Mouse (Mus musculus) adrenal gland, adult 8-10 months (tissue): ENCODE measurements around the gene Polh. TPM values are rescaled to one million over a fixed set of nuclear protein-coding genes. Genes with fewer than 3 reads are reported as not detected.

Experiments used
- DNase-seq: peaks from one replicate; pipeline ENCODE4 v3.0.0; 2022
- total RNA-seq, 4 experiments: library from RNA; stranded (reverse); gene quantifications; 2 replicates each; pipeline ENCODE4 v1.2.4; 2022

Polh gene
- total RNA-seq = 10 to 100 TPM; 37.5 to 44.0 (median 40.7) TPM

DNA sequence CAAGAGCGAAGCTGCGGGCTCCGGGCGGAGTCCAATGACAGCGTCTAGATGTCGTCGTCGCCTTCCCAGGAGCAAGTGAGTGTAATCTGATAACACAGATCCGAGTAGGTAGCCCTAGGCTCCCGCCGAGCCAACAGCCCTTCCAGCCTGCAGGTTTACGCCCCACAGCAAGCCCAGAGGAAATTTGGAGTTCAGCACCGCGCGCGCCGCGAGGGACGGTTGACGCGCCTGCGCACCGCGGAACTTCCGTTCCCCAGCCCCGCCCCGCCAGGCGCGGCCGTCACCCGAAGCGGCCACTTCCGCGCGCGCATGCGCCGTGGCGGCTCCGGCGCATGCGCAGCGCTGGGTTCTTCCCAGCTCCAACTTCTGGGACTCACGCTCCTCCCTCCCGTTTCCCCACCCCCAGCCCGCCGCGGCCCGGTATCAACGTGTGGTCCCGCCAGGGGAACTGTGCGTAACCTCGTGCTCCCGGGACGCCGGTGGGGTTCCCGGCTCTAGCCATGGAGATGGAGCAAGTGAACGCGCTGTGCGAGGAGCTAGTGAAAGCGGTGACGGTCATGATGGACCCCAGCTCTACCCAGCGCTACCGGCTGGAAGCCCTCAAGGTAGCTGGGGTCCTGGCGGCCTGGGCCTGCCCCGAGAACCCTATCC, at the start of gene Polh, which contains the start of gene Xpo5:
Polh (minus strand) TSS at position 225 of the 651 bp plus-strand sequence.
Xpo5 (plus strand) TSS at position 362 of the 651 bp plus-strand sequence.
- peak; percentile 90 for DNase-seq

DNA sequence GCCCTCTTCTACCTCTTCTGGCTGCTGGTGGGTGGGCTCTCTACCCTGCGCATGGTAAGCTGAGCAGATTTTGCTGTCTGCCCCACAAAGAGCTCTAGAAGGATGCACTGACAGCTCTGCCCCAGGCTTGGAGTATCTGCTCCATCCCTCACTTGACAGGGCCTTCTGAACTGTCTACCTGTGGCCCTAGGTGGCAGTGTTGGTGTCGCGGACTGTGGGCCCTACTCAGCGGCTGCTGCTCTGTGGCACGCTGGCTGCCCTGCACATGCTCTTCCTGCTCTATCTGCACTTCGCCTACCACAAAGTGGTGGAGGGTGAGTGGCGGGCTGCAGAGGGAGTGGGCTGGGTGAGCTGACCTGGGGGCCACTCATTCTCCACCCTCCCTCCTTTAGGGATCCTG, 48.7 kb upstream of the Polh start:
- DNase-seq = no peak

DNA sequence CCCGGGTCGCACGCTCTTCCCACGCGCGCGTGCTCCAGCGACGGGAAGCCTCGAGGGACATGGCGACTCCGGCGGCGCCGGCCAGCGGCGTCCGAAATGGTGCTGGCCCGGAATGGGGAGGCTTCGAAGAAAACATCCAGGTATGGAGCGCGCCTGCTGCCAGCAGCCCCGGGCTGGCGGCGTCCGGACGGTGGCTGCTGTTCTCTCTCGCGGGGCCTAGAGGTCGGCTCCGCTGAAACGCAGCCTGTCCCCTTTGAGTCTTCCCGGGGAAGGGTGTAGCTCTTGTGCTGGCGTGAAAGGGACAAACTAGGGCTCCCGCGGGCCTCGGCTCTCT, 45.7 kb upstream of the Polh start:
- DNase-seq = no peak

DNA sequence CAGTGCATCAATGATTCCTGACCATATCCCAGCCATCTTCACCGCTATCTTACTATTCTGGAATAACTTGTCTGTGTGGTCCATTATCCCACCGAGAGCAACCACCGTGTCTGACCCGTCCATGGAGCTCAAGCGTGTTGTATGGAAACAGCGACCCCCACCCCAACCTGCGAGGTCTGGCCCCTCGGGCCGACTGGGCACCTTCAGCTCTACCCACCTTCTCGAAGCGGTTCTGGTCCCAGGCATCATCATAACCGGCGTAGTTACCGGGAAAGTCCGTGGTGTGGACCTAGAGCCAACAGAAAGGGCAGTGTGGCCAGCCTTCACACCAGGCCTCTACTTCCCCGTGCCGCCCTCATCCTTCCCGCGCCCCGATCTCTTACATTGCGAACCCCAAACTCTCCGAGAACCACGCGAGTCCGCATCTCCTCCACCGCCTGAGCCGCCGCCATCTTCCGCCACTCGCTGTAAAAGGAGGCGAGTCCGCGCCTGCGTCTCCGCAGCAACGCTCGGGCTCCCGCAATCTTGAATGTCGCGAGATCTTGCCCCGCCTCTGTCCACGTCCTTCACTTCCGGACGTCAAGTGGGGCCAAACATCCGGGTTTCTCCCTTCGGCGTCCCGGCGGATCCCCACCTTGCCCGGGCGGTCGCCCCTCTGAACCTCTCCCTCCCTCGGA, 45.2 kb upstream of the Polh start, which contains the start of the genes Polr1c and Yipf3:
Polr1c (minus strand) TSS at position 543 of the 677 bp plus-strand sequence.
Yipf3 (plus strand) TSS at position 569 of the 677 bp plus-strand sequence.
- DNase-seq = peak; percentile 96

DNA sequence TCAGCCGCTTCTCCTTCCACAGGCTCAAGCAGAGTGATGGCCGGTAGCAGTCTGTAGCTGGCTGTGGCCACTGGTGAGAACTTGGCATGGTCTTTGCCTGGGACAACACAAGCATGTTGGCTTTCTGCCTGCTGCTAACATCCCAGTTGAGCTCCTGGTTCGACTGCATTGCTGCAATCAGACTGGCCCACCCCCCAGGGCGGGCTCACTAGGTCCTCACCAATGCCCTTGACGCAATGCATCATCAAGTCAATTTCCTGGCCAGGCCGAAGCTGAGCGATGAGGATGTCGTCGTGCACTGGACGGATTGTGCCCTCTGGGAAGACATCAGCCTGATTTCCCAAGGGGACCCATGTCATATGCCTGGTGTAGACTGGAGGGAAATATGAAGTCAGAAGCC, 42.1 kb upstream of the Polh start:
- peak; percentile 85 for DNase-seq

DNA sequence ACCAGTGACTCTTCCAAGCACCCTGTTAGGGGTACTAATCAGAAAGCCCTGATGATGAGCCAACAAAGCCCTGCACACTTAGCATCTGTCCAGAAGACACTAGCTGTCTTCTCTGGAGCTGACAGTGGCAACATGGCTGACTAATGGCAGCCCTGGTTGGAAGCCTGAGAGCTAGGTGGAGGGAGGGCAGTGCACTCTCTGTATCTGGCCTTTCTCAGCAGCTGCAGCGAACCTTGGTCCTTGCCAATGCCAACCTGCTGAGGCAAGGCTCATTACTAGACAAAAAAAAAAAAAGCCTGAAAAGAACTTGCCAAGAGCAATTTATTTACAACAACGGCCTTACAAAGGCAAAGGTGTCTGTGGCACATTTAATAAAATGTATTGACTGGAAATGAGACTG, 41.2 kb upstream of the Polh start:
- DNase-seq = no peak

DNA sequence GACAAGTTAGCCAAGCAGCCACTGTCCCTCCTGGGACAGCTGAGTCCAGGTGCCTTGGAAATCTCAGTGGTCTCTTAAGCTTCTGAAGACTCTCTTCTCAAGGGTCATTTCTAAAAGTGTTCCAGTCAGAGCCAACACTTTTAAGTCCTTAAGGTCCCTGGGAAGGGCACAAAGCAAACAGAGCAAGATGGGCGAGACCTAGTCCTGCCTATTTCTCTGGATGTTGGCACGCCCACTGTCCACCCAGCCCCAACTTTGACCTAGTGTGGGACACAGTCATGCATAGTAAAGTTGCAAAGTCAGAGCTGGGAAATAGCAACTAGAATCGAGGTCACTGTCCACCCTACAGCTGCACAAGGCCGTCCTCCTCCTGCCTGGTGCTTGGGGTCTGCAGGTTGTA, 40.5 kb upstream of the Polh start:
- DNase-seq = no peak

DNA sequence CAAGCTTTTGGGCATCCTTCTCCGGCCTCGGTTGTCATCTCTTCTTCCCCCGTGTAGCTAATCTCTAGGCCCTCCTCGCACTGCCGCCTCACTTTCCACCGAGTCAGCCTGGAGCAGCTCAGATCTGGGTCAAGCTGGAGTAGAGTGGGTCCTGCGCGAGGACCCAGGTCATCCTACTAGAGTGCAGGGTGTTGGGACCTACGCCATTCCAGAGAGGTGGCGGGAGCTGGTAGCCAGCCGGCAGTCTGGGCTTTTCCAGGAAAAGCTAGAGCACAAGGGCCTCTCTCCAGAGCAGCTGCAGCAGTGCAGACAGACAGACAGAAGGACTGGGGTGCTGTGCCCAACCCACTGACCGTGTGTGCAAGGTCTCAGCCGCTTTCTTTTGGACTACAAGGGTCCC, 39.8 kb upstream of the Polh start:
- no peak for DNase-seq

DNA sequence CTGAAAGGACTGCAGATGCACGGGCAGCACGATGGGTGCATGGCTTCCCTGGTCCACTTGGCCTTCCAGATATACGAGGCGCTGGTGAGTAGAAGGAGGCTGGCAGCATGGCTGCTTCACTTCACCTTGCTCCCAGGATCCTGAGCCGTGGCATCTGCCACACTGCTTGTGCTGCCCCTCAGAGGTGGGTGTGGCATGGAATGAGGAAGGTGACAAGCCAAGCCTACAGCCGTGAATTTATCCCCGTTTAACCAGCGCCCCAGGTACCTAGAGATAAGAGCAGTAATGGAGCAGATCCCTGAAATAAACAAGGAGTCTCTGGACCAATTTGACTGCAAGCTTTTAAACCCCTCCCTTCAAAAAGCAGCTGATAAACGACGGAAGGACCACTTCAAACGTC, 39.0 kb upstream of the Polh start:
- DNase-seq = no peak

DNA sequence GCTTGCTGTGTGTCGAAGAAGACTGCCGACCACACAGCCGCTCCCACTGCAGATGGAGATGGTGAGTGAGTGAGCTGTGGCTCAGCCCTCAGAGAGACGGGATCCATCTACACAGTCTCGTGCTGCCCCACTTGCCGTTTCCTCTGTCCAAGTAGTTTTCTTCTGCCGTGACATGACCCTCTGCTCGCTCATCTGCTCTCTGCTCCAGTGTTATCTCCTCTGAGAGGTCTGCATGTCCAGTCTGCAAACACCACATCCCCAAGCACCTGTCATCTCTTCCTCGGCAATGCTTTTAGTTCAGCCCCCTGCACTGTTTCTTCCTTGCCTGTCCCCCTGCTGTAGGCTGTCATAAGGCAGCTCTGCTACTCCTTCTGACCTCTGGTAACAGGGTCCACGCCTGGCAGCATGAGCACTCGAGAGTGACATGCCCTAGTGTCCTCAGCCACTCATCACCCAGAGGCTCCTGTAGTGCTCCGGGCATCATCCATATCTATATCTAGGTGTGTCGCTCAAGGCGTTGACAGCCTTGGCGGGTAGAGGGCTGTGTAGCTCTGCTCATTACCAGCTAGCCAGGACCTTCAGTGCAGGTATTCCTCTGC, 37.2 kb upstream of the Polh start:
- no peak for DNase-seq

DNA sequence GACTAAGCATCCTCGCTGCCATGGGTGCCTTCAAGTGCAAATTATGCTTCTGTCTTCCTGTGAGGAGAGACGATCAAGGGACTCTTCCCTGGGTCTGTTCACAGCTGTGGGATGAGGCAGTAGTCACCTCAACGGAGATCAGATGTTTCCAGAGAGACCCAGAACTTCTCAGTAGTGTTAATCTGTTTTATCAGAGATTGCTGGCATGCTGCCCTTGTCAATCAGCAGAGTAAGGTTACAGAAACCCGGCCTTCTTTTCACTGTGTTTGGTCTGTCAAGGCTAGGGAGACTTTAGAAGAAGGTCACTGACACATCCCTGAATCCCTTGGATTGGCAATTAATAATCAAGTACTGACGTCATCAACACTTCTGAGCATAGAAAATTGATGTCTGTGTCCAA, 35.0 kb upstream of the Polh start:
- DNase-seq = peak; percentile 63

DNA sequence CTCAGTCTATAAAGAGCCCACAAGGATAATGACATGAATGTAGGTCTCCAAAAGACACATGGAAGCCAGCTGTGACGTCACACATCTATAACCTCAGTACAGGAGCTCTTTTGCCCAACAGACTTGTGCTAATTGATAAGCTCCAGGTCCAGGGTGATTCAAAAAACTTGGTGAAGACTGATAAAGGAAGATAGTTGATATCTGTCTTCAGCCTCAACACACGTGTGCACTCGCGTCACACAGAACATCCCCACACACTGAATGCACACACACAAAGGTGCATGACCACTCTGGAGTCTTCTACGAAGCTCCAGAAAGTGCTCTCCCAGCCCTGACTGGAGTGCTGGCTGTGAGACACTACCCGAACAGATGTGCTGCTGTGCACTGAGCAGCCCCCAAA, 34.6 kb upstream of the Polh start:
- DNase-seq = no peak

DNA sequence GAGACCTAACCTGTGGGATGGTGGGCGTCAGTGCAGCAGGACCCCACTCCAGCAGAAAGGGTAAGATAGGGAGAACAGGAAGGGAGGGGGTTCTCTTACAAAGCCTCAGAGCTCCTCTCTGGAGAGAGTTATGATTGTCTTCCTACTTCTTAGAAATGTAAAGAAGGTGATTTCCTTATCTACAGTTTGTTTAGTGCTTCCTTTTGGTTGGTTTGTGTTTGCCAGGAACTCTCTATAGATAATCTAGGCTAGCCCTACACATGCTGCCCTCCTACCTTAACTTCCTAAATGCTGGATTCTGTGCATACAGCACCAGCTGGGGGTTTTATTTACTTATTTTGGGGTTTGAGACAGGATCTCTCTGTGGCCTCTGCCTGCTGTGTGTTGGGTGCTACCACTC, 33.6 kb upstream of the Polh start:
- DNase-seq = no peak

DNA sequence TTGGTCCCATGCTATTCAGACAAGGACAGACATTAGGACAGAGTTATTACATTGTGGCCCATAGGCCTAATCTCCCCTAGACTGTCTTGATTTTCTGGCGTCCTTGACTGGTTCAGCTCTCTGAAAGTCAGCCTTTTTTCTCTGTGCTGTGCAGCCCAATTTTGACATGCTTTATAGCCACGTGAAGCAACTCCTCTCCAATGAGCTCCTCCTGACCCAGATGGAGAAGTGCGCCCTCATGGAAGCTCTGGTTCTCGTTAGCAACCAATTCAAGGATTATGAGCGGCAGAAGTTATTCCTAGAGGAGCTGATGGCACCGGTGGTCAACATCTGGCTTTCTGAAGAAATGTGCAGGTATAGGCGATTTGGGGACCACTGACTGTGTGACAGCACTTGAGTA, 25.1 kb upstream of the Polh start:
- peak; percentile 81 for DNase-seq

DNA sequence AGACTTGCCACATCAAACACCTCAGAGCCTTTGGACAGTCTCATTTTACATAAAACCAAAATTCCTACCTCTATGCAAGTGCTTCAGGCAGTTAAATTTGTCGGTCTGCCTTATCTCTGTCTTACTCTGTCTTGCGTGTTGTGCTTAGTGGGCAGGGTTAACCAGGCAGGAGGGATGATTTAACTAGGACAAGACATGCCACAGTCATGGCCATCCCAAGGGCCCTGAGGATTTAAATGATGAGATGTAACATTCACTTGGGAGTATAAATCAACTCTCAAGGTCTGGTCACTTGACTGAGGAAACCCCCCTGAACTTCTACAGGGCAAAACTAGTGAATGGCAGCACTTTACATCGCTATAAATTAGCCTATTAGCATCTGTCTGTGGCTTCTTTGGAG, 19.2 kb upstream of the Polh start:
- DNase-seq = peak; percentile 75

DNA sequence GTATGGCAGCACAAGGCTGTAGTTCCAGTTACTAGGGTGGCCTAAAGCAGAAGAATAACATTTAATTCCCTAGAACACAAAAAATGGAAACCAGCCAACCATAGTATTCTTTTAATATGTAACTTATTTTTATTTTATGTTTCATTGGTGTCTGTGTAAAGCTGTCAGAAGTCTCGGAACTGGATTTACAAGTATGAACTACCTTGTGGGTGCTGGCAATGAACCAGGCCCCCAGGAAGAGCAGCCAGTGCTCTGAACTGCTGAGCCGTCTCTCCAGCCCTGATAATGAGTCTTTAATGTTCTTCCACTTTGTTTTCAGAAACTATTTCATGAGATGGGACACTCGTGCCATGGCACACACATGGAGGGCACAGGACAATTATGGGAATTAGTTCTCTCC, 8.1 kb upstream of the Polh start:
- DNase-seq = no peak

DNA sequence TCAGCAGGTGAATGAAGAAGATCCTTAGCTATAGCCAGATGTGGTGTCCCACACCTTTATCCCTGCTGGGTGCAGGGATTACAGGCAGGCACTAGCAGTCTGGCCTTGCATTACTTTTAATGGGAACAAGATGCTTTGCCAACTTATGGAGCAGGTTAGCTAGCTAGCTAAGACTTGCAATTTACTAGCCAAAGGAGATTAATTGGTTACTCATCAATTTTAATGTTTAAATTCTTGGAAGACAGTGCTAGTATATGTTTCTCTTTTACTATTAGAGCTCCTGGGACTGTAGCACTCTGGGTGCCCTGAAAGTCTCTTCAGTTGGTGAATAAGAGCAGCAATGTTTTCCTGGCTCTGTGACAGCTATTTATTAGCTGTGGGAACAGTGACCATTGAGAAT, 4.2 kb upstream of the Polh start:
- DNase-seq = no peak

DNA sequence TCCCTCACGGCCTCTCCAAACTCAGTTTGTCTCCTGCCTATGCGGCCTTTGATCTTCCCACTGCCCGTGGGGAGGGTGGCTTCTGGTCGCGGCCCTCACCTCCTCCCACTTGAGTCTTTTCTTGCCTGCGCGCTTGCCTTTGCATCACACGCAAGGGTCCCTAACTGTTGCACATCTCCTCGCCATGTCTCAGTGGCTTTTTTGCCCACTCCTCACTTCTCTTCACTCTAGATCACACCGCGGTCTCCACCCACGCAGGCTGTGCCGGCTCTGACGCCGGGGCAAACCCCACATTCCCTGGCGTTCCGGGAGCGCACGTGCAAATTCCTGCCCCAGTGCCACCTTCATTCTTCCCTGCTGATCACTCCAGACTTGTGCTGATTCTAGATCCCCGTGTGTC, 633 bp upstream of the Polh start:
- DNase-seq = no peak

DNA sequence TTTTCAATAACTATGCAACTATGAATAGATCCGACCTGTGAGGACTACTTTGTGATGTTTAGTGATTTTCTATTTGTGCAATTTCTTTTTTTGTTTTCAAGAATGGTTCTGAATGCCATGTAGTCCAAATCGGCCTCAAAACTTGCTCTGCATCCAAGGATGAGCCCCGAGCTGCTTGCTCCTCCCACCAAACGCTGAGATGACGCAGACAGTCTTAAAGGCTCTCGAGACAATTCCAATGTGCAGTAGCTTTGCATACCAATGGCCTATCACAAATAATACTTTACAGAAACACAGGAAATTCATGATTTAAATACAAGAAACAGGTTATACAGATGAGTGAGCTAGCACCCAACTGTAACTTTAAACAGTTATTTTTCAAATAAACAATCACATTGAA, 1.3 kb downstream of the Polh start:
- peak; percentile 24 for DNase-seq

DNA sequence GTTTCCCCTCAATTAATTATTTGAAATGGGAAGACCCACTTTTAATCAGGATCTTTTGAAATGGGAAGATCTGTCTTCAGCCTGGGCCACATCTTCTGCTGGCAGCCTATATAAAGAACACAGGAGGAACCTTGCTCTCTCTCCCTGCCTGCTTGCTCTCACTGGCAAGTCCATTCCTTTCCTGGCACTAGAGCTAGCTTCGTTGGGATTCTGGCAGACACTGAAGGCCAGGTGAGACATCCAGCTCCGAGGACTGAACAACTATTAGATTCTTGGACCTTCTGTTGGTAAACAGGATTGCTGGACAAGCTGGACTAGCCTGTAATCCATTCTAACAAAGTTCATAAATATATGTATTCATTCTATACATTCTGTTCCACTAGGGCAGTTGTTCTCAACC, 13.6 kb downstream of the Polh start:
- DNase-seq = no peak

DNA sequence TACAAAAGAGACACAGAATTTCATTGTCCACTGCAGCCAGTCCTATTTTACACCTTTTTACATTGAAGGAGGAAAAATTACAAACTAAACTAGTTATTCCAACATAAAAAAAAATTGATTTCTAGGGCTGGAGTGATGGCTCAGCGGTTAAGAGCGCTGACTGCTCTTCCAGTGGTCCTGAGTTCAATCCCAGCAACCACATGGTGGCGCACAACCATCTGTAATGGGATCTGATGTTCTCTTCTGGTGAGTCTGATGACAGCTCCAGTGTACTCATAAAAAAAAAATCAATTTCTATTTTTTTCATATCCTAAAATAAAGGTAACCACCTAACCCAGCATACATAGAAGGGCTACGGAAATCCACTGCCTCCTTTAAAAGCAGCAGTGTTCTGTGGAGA, 20.2 kb downstream of the Polh start:
- no peak for DNase-seq

DNA sequence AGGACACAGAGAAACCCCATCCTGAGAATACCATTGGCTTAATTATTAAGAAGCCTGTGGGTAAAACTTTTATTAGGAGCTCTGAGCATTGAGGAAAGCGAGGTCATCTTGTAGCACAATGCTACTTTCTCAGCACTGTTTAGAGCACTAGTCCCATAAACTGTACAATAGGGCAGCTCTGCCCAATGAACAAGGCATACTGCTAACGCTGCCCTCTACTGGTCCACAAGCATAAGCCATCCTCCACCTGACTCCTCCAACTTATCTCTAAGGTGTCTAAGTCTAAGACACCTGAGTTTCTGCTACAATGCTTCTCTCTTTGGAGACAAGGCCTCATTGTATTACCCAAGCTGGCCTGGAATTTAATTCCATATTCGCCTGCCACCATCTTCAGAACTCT, 31.9 kb downstream of the Polh start:
- no peak for DNase-seq

DNA sequence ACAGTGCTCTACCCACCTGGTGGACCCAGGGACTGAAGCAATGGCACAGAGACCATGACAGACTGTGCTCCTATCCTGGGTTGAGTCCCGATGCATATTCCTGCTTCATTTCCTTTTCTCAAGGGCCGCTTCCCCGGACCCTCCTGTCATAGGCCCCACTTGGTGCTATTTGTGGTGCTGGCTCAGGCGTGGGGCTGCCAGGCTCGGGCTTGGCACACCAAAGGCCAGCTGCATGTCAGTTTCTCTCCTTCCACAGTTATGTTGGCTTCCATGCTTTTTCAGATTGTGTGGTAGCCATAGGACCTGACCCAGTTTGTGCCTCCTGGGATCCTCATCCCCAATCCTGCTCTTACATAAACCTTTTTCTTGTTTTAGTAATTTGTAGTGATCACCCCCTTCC, 33.7 kb downstream of the Polh start:
- no peak for DNase-seq

DNA sequence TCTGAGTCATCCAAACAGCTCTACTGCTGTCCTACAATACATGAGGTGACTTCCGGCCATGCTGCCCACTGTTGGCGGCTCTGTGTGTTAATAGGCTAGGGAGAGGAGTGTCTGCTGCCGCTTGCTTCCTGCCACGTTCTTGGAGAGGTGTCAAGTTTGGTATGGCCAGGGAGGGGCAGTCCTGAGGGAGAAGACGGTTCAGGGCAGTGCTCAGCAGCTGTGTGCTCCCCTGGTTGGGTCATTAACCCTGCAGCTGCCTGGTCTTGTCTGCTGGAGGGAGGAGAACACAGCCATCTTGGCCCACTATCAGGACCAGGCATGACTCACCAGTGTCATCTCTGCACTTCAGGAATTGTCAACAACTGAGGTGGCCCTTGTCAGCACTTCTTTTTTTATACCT, 34.1 kb downstream of the Polh start:
- DNase-seq = no peak
